Mouse (Mus musculus) MEL (cell line): ENCODE data around the gene Stom.

Experiments used
- CTCF ChIP-seq, 3 experiments: IDR thresholded peaks in 2 of 3; conservative IDR thresholded peaks in 1 of 3; 2 replicates each; pipeline ENCODE4 v1.5.1; 2011 to 2012; ENCODE audit warnings: low read length in 3 of 3, low read depth in 2 of 3, mild to moderate bottlenecking in 2 of 3, improper control_type of control experiment in 1 of 3, inconsistent platforms in 1 of 3, mixed read lengths in 1 of 3, moderate library complexity in 1 of 3; ENCODE audit not compliant: control insufficient read depth in 1 of 3, insufficient read depth in 1 of 3, poor library complexity in 1 of 3, severe bottlenecking in 1 of 3
- ELF1 ChIP-seq: IDR thresholded peaks from 2 replicates; pipeline ENCODE4 v1.6.1; 2014; ENCODE audit warnings: low read depth, mild to moderate bottlenecking, inconsistent platforms, low read length, improper control_type of control experiment, moderate library complexity
- ETS1 ChIP-seq: IDR thresholded peaks from 2 replicates; pipeline ENCODE4 v1.6.1; 2012; ENCODE audit warnings: low read depth, mild to moderate bottlenecking, inconsistent platforms, low read length, improper control_type of control experiment, moderate library complexity
- GATA1 ChIP-seq: IDR thresholded peaks from 2 replicates; pipeline ENCODE4 v1.6.1; 2011; ENCODE audit warnings: low read depth, low read length, improper control_type of control experiment
- HCFC1 ChIP-seq: IDR thresholded peaks from 2 replicates; pipeline ENCODE4 v1.6.1; 2012; ENCODE audit warnings: low read depth, mild to moderate bottlenecking, inconsistent platforms, low read length, improper control_type of control experiment, moderate library complexity
- MYB ChIP-seq: IDR thresholded peaks from 2 replicates; pipeline ENCODE4 v1.6.1; 2011; ENCODE audit warnings: mild to moderate bottlenecking, low read depth, low read length, improper control_type of control experiment
- POLR2A ChIP-seq, 2 experiments: IDR thresholded peaks; 2 replicates each; pipeline ENCODE4 v1.6.1; 2011 to 2012; ENCODE audit warnings: low read length in 2 of 2, mild to moderate bottlenecking in 2 of 2, control low read depth in 1 of 2, improper control_type of control experiment in 1 of 2, low read depth in 1 of 2, moderate library complexity in 1 of 2; ENCODE audit not compliant: control insufficient read depth in 1 of 2, insufficient read depth in 1 of 2, poor library complexity in 1 of 2
- SIN3A ChIP-seq: IDR thresholded peaks from 2 replicates; pipeline ENCODE4 v1.6.1; 2012; ENCODE audit warnings: low read length, improper control_type of control experiment, inconsistent platforms
- SMC3 ChIP-seq: IDR thresholded peaks from 2 replicates; pipeline ENCODE4 v1.6.1; 2011; ENCODE audit warnings: low read depth, low read length, improper control_type of control experiment
- USF1 ChIP-seq: IDR thresholded peaks from 2 replicates; pipeline ENCODE4 v1.6.1; 2014; ENCODE audit warnings: low read depth, mild to moderate bottlenecking, inconsistent platforms, low read length, improper control_type of control experiment, moderate library complexity

DNA sequence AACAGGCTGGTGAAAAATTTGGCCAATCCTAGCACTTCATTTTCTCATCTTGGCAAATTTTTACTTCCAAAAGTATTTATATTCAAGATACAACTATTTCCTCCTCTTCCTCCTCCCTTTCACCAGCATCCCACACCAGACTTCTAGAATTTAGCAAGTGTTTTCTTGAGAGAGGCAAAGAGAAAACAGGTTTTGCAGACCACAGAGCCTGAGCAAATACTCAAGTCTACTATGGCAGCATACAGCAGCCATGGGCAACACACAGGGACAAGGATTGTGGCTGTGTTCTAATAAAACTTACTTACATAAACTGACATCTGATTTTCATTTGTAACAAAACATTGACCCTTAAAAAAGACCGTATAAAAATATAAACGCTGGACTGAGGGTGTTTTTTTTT is 5.6 kb downstream of the Stom start:
- no peak for TF ChIP-seq HCFC1
- TF ChIP-seq POLR2A (IDR thresholded peaks at IDR 0.05; ENCODE audit: control insufficient read depth in 1 of 2, insufficient read depth in 1 of 2, low read depth in 1 of 2, low read length in 2 of 2, poor library complexity in 1 of 2), result no peak
- no peak for TF ChIP-seq SIN3A
- TF ChIP-seq USF1, result no peak
- no peak for TF ChIP-seq ETS1
- no peak for TF ChIP-seq MYB
- TF ChIP-seq CTCF (IDR thresholded peaks at IDR 0.05 in 2 of 3, conservative IDR thresholded peaks at IDR 0.05 in 1 of 3; ENCODE audit: control insufficient read depth in 1 of 3, insufficient read depth in 1 of 3, low read depth in 2 of 3, low read length in 3 of 3, poor library complexity in 1 of 3, severe bottlenecking in 1 of 3), result no peak
- TF ChIP-seq SMC3, result no peak
- TF ChIP-seq ELF1, result no peak
- TF ChIP-seq GATA1, result no peak
